Mouse (Mus musculus) stomach, embryonic 14.5 days (tissue): ENCODE measurements at regions not wholly inside any gene's neighbourhood (a gene's known extent, or its start where the extent isn't known, plus 50 kb on each side); places are given as distances from the start of the nearest gene placed in this dataset.

ENCODE experiments used
- ATAC-seq: fragments of 200-750 bp; cut with Nextera tagmentation; 2 replicates; pipeline ENCODE4 v1.8.0; 2017; ENCODE audit warnings: low read depth, moderate TSS enrichment; ENCODE audit not compliant: insufficient number of reproducible peaks, insufficient read depth, low FRiP score
- H3K27ac ChIP-seq: fragments of 300-500 bp; sonication (generic); 2 replicates; pipeline ENCODE4 v1.5.1; 2014; ENCODE audit warnings: mild to moderate bottlenecking, low read length, moderate library complexity, mixed read lengths
- H3K27me3 ChIP-seq: fragments of 300-500 bp; sonication (generic); 2 replicates; pipeline ENCODE4 v1.6.1; 2014; ENCODE audit warnings: low read length, control low read depth, mixed read lengths; ENCODE audit not compliant: control insufficient read depth, insufficient read depth
- H3K36me3 ChIP-seq: fragments of 300-500 bp; sonication (generic); 2 replicates; pipeline ENCODE4 v1.6.1; 2014; ENCODE audit warnings: mild to moderate bottlenecking, control low read depth, low read length, moderate library complexity, mixed read lengths; ENCODE audit not compliant: control insufficient read depth, insufficient read depth
- H3K4me1 ChIP-seq: fragments of 300-500 bp; sonication (generic); 2 replicates; pipeline ENCODE4 v1.6.1; 2014; ENCODE audit warnings: low read length, control low read depth, mixed read lengths; ENCODE audit not compliant: control insufficient read depth, insufficient read depth
- H3K4me2 ChIP-seq: fragments of 300-500 bp; sonication (generic); replicated peaks from 2 replicates; pipeline ENCODE4 v1.6.1; 2014; ENCODE audit warnings: low read depth, low read length, control low read depth
- H3K4me3 ChIP-seq: fragments of 300-500 bp; sonication (generic); 2 replicates; pipeline ENCODE4 v1.5.1; 2014; ENCODE audit warnings: low read depth, low read length, control low read depth
- H3K9ac ChIP-seq: fragments of 300-500 bp; sonication (generic); replicated peaks from 2 replicates; pipeline ENCODE4 v1.6.1; 2014; ENCODE audit warnings: low read depth, mild to moderate bottlenecking, control low read depth, low read length, moderate library complexity, mixed read lengths
- H3K9me3 ChIP-seq: fragments of 300-500 bp; sonication (generic); 2 replicates; pipeline ENCODE4 v1.6.1; 2016; ENCODE audit warnings: low read depth, low read length, control low read depth; ENCODE audit not compliant: control insufficient read depth
- WGBS: fragments of 180-500 bp; shearing (Covaris S2); extraction: QIAGEN DNeasy Blood & Tissue Kit; methylation state at CpG from one replicate; pipeline ENCODE4 v1.1.7; 2014; 5-methylcytosine and 5-hydroxymethylcytosine counted together

- H3K27me3 ChIP-seq: no peaks in the 10 kb centered on the region
- no peaks in the 10 kb centered on the region for H3K9me3 ChIP-seq
- peaks cover 5% of the 10 kb centered on the region; the same call in 1 of the 2 replicates for H3K4me1 ChIP-seq
- H3K27ac ChIP-seq: no peak overlapping the region
- H3K4me2 ChIP-seq: no peak overlapping the region
- H3K4me3 ChIP-seq: no peak overlapping the region
- H3K9ac ChIP-seq: no peak overlapping the region
- 61% methylated on average over 11 of the region's 11 CpGs for WGBS
- ATAC-seq: no peak
- H3K36me3 ChIP-seq: no peaks in the 10 kb centered on the region
Measured at GRCm38 (mm10) chr10:9503569-9504493, 171.2 kb downstream of the Samd5 start.

- no peaks in the 10 kb centered on the region for H3K27me3 ChIP-seq
- H3K36me3 ChIP-seq: no peaks in the 10 kb centered on the region
- H3K9me3 ChIP-seq: no peaks in the 10 kb centered on the region
- no peak overlapping the region for H3K4me2 ChIP-seq
- no peak overlapping the region for H3K4me3 ChIP-seq
- WGBS: 81% methylated on average over 3 of the region's 3 CpGs
- ATAC-seq: no peak
- H3K9ac ChIP-seq: no peak overlapping the region
- no peak overlapping the region for H3K27ac ChIP-seq
- 0 out of 2 replicates have a peak, but pooled peaks cover 5% of the 10 kb centered on the region for H3K4me1 ChIP-seq
Measured at GRCm38 (mm10) chr10:9498550-9498949, 176.5 kb downstream of the Samd5 start.

- Histone ChIP-seq H3K27ac (no peak overlapping the region), H3K9me3 (no peaks in the 10 kb centered on the region), H3K9ac (no peak overlapping the region), H3K27me3 (no peaks in the 10 kb centered on the region), H3K4me2 (no peak overlapping the region), H3K36me3 (no peaks in the 10 kb centered on the region), H3K4me1 (no peaks in the 10 kb centered on the region), H3K4me3 (no peak overlapping the region)
- no peak for ATAC-seq
- whole genome bisulfite sequencing: 93% methylated on average over 1 of the region's 1 CpGs
Measured at GRCm38 (mm10) chr10:9497021-9497420, 178.0 kb downstream of the Samd5 start.

GRCm38 (mm10) chr10:9495143-9495651 is 179.8 kb downstream of the Samd5 start:
- Histone ChIP-seq H3K36me3 (no peaks in the 10 kb centered on the region), H3K9ac (no peak overlapping the region)
- WGBS: 37% methylated on average over 6 of the region's 6 CpGs

GRCm38 (mm10) chr10:9490416-9490815 is 184.6 kb downstream of the Samd5 start:
- WGBS: 75% methylated on average over 2 of the region's 2 CpGs

More at GRCm38 (mm10) chr10:9495143-9495651, 179.8 kb downstream of the Samd5 start:
- Histone ChIP-seq H3K4me2 (no peak overlapping the region), H3K4me3 (no peak overlapping the region), H3K27ac (no peak overlapping the region), H3K4me1 (no peaks in the 10 kb centered on the region), H3K9me3 (no peaks in the 10 kb centered on the region), H3K27me3 (no peaks in the 10 kb centered on the region)
- ATAC-seq: no peak

GRCm38 (mm10) chr10:9462361-9462760 is 212.6 kb downstream of the Samd5 start:
- WGBS: 60% methylated on average over 6 of the region's 6 CpGs
- H3K4me3 ChIP-seq: no peak overlapping the region

More at GRCm38 (mm10) chr10:9490416-9490815, 184.6 kb downstream of the Samd5 start:
- no peak for ATAC-seq
- H3K4me2 ChIP-seq: no peak overlapping the region
- no peaks in the 10 kb centered on the region for H3K4me1 ChIP-seq
- H3K27me3 ChIP-seq: no peaks in the 10 kb centered on the region
- H3K27ac ChIP-seq: no peak overlapping the region
- no peaks in the 10 kb centered on the region for H3K36me3 ChIP-seq
- no peak overlapping the region for H3K9ac ChIP-seq
- no peaks in the 10 kb centered on the region for H3K9me3 ChIP-seq
- no peak overlapping the region for H3K4me3 ChIP-seq

GRCm38 (mm10) chr10:9459145-9459544 is 215.9 kb downstream of the Samd5 start:
- no peak overlapping the region for H3K4me2 ChIP-seq
- H3K9me3 ChIP-seq: no peaks in the 10 kb centered on the region
- no peaks in the 10 kb centered on the region for H3K36me3 ChIP-seq
- H3K4me1 ChIP-seq: no peaks in the 10 kb centered on the region
- no peak overlapping the region for H3K4me3 ChIP-seq
- no peak overlapping the region for H3K27ac ChIP-seq
- no peak for ATAC-seq
- 87% methylated on average over 6 of the region's 6 CpGs for WGBS
- no peaks in the 10 kb centered on the region for H3K27me3 ChIP-seq
- H3K9ac ChIP-seq: no peak overlapping the region

More at GRCm38 (mm10) chr10:9462361-9462760, 212.6 kb downstream of the Samd5 start:
- Histone ChIP-seq H3K27me3 (no peaks in the 10 kb centered on the region), H3K9ac (no peak overlapping the region), H3K9me3 (no peaks in the 10 kb centered on the region), H3K4me2 (no peak overlapping the region), H3K36me3 (no peaks in the 10 kb centered on the region), H3K27ac (no peak overlapping the region), H3K4me1 (no peaks in the 10 kb centered on the region)
- ATAC-seq: no peak

GRCm38 (mm10) chr10:9458466-9458865 is 216.5 kb downstream of the Samd5 start:
- Histone ChIP-seq H3K4me1 (no peaks in the 10 kb centered on the region), H3K9ac (no peak overlapping the region), H3K4me2 (no peak overlapping the region), H3K36me3 (no peaks in the 10 kb centered on the region), H3K27ac (no peak overlapping the region), H3K4me3 (no peak overlapping the region), H3K9me3 (no peaks in the 10 kb centered on the region), H3K27me3 (no peaks in the 10 kb centered on the region)
- 70% methylated on average over 2 of the region's 2 CpGs for WGBS
- no peak for ATAC-seq
